Mouse (Mus musculus) myocyte (in vitro differentiated cells): Measurements from ENCODE around the gene Pou6f1.
"Not testable (repeated sequence)": the region's sequence is repeated elsewhere in the genome, so short reads cannot be mapped to it uniquely, and the experiment has no call there.

ENCODE experiments used
- CEBPB ChIP-seq: IDR thresholded peaks from 2 replicates; pipeline ENCODE4 v1.6.1; 2011; ENCODE audit warnings: mild to moderate bottlenecking, moderate library complexity; ENCODE audit not compliant: poor library complexity, insufficient read depth, severe bottlenecking
- MAX ChIP-seq: IDR thresholded peaks from one replicate; pipeline ENCODE4 v1.6.1; 2011; ENCODE audit warnings: low read depth, mild to moderate bottlenecking, control low read depth
- POLR2A ChIP-seq: IDR thresholded peaks from one replicate; pipeline ENCODE4 v1.6.1; 2011; ENCODE audit warnings: low read depth, mild to moderate bottlenecking, control low read depth, moderate library complexity; ENCODE audit not compliant: insufficient read length
- POLR2AphosphoS2 ChIP-seq: IDR thresholded peaks from one replicate; pipeline ENCODE4 v1.6.1; 2011; ENCODE audit warnings: low read depth, control low read depth; ENCODE audit not compliant: insufficient read length
- TCF12 ChIP-seq: IDR thresholded peaks from one replicate; pipeline ENCODE4 v1.6.1; 2011; ENCODE audit warnings: mild to moderate bottlenecking, control low read depth; ENCODE audit not compliant: poor library complexity, insufficient read depth, severe bottlenecking
- USF1 ChIP-seq: IDR thresholded peaks from one replicate; pipeline ENCODE4 v1.6.1; 2011; ENCODE audit warnings: low read depth, mild to moderate bottlenecking, control low read depth, moderate library complexity

GRCm38 (mm10) chr15:100541001-100541400, 58.8 kb downstream of the Pou6f1 start:
- TF ChIP-seq CEBPB, TCF12, USF1, POLR2A, POLR2AphosphoS2, MAX: not testable (repeated sequence)
